Mouse (Mus musculus): ENCODE measurements around the gene Gsta1.
"Not testable (repeated sequence)": the region's sequence is repeated elsewhere in the genome, so short reads cannot be mapped to it uniquely, and the experiment has no call there.

Gene Gsta1

DNA sequence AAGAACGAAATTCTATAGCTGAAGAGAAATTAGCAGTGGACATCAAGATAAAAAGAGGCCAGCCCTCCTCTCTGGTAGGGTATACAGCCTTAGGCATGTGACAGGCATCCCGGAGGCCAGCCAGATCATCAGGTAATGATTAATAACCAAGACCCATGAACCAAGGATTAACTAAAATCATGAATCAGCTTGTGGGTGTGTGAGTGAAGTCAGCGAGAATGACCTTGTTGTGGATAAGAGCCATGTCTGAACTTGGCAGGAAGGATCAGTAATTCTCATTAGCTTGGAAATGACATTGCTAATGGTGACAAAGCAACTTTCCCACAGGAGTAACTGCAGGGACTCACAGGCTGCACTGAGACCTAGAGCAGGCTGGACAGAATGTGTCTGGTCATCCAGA lies 798 bp upstream of the Gsta1 start:
- DNase-seq (ENCODE audit: low read depth, low spot score): not testable (repeated sequence)

DNA sequence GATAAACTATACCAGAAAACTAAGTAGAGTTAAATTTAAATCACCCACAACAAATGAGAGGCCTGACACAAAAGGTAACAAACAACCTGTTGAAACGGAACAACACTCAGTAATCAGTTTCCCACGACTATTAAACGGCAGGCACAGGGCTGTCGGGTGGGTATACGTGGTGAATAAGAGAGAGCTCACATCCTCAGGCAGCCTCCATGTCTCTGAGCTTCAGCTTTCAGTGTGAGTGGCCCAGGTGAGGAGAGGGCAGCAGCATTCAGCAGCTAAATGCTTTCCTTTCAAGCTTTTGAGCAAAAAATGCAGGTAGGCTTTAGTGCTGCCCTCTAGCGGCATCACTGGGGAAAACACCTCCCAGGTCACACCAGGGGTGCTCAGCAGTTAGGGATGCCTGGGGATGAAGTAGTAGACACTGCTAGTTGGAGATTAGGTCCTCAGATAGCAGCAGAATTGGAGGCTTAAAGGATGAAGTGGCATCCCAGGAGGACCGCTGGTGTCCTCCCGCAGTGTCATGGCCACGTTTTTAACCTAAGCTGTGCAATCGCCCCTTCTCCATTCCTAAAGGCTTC lies 2.8 kb downstream of the Gsta1 start:
- DNase-seq (ENCODE audit: low read depth, low spot score): not testable (repeated sequence)

DNA sequence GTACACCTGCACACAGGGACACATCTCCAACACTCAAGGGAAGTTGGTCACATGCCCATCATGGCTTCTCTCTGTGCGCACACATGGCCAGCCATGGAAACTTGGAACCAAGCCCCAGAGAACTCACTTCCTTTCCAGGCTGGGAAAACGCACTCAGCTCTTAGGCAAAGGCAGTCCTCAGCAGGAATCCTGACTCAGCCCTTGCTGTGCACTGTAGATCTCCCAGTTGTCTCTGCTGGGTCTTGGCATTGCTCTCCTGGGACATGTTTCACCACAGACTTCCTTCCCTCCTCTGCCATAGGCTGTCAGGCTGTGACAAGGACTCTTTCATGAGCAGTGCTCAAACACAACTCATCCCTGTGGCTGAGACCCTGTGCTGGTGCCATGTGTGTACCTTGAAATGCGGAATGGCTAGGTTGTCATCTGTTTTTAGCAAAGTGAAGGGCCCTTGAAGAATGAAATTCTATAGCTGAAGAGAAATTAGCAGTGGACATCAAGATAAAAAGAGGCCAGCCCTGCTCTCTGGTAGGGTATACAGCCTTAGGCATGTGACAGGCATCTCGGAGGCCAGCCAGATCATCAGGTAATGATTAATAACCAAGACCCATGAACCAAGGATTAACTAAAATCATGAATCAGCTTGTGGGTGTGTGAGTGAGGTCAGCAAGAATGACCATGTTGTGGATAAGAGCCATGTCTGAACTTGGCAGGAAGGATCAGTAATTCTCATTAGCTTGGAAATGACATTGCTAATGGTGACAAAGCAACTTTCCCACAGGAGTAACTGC lies 25.4 kb downstream of the Gsta1 start:
- DNase-seq (ENCODE audit: low read depth, low spot score): not testable (repeated sequence)

DNA sequence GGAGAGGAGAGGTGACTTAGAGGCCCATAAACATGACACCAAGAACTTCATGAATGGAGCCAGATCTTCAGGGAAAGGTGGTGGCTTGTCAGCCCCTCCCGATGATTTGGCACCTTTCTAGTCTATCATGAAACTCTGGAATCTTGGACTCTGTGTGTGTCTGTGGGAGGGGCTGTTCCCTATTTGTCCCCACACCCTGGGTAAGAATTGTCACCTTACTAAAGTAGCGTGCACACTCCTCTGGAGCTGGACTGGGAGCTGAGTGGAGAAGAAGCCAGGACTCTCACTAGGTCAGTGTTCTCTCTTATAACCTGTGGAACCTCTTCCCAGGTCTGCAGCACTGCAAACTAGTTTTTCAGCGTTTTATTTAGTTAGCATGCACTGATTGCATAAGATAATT lies 26.5 kb downstream of the Gsta1 start, which contains the start of gene Gm3776:
Gm3776 (plus strand) TSS at position 216 of the 400 bp plus-strand sequence.
- DNase-seq (ENCODE audit: low read depth, low spot score): not testable (repeated sequence)

DNA sequence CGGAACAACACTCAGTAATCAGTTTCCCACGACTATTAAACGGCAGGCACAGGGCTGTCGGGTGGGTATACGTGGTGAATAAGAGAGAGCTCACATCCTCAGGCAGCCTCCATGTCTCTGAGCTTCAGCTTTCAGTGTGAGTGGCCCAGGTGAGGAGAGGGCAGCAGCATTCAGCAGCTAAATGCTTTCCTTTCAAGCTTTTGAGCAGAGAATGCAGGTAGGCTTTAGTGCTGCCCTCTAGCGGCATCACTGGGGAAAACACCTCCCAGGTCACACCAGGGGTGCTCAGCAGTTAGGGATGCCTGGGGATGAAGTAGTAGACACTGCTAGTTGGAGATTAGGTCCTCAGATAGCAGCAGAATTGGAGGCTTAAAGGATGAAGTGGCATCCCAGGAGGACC lies 29.2 kb downstream of the Gsta1 start:
- DNase-seq (ENCODE audit: low read depth, low spot score): not testable (repeated sequence)

DNA sequence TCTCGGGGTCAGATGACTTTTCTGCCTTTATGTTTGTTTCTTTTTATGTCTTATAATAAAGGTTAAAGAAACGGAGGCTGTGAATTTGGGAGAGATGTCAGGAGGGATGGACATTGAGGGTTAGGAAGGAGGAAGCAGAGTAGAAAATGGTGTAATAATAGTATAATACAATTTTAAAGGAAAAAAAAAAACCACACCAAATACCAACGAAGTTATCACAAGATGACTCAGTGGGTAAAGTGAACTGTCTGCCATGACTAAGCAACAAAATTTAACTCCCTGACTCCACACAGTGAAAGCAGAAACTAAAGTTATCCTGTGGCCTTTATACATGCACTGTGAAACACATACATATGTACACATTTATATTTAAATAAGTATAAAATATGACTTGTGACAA lies 40.5 kb downstream of the Gsta1 start:
- DNase-seq (ENCODE audit: low read depth, low spot score): not testable (repeated sequence)

DNA sequence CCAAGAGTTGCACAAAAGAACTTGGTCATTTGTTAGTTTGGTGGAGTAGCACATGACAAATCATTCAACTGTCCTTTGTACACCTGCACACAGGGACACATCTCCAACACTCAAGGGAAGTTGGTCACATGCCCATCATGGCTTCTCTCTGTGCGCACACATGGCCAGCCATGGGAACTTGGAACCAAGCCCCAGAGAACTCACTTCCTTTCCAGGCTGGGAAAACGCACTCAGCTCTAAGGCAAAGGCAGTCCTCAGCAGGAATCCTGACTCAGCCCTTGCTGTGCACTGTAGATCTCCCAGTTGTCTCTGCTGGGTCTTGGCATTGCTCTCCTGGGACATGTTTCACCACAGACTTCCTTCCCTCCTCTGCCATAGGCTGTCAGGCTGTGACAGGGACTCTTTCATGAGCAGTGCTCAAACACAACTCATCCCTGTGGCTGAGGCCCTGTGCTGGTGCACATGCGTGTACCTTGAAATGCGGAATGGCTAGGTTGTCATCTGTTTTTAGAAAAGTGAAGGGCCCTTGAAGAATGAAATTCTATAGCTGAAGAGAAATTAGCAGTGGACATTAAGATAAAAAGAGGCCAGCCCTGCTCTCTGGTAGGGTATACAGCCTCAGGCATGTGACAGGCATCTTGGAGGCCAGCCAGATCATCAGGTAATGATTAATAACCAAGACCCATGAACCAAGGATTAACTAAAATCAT lies 51.7 kb downstream of the Gsta1 start:
- DNase-seq (ENCODE audit: low read depth, low spot score): not testable (repeated sequence)

DNA sequence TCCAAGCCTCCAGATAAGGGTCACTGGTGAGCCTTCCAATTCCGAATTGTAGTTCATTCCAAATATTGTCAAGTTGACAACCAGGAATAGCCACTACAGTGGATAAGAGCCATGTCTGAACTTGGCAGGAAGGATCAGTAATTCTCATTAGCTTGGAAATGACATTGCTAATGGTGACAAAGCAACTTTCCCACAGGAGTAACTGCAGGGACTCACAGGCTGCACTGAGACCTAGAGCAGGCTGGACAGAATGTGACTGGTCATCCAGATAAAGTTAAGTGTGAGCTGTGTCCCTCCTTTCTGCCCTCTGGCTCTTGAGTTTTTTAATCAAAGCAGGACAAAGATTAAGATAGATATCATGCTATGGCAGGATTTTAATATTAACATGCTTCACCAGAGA lies 58.6 kb downstream of the Gsta1 start:
- DNase-seq (ENCODE audit: low read depth, low spot score): not testable (repeated sequence)

DNA sequence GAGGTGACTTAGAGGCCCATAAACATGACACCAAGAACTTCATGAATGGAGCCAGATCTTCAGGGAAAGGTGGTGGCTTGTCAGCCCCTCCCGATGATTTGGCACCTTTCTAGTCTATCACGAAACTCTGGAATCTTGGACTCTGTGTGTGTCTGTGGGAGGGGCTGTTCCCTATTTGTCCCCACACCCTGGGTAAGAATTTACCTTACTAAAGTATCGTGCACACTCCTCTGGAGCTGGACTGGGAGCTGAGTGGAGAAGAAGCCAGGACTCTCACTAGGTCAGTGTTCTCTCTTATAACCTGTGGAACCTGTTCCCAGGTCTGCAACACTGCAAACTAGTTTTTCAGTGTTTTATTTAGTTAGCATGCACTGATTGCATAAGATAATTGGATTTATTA lies 59.3 kb downstream of the Gsta1 start, which contains the start of gene Gm10639:
Gm10639 (plus strand) TSS at position 201 of the 400 bp plus-strand sequence.
- not testable (repeated sequence) for DNase-seq (ENCODE audit: low read depth, low spot score)

Measured in telencephalon, adult 2 months (tissue).